Mouse (Mus musculus) cerebellum, adult 9-10 months (tissue): ENCODE results near the gene Ppp1r3d.

ENCODE experiments used
- DNase-seq: peaks from one replicate; pipeline ENCODE4 v3.0.0; 2022

The Ppp1r3d gene

GRCm38 (mm10) chr2:178413481-178414260 is 601 bp downstream of the Ppp1r3d start:
- peak; percentile 42 for DNase-seq

GRCm38 (mm10) chr2:178413081-178413480 is 1.2 kb downstream of the Ppp1r3d start:
- DNase-seq, result no peak

GRCm38 (mm10) chr2:178412598-178412997 is 1.7 kb downstream of the Ppp1r3d start:
- no peak for DNase-seq

GRCm38 (mm10) chr2:178410286-178410685 is 4.0 kb downstream of the Ppp1r3d start:
- DNase-seq, result no peak

- DNase-seq, result no peak
These were observed 5.2 kb downstream of the Ppp1r3d start for GRCm38 (mm10) chr2:178409024-178409423.

GRCm38 (mm10) chr2:178407053-178407815 is 7.0 kb downstream of the Ppp1r3d start, which contains the start of gene Sycp2:
Gene Sycp2, minus strand, starts transcription at chr2:178407685.
- DNase-seq, result no peak
